Mouse (Mus musculus) ES-Bruce4 (cell line): ENCODE results near the gene Cdca4.

Experiments used
- CTCF ChIP-seq: IDR thresholded peaks from one replicate; pipeline ENCODE4 v1.8.1; 2011; ENCODE audit warnings: low read depth, low read length
- EP300 ChIP-seq: IDR thresholded peaks from 2 replicates; pipeline ENCODE4 v1.6.1; 2011; ENCODE audit warnings: low read depth, low read length; ENCODE audit not compliant: insufficient read depth
- POLR2A ChIP-seq: IDR thresholded peaks from one replicate; pipeline ENCODE4 v1.8.1; 2011; ENCODE audit warnings: low read length; ENCODE audit not compliant: insufficient read depth

DNA sequence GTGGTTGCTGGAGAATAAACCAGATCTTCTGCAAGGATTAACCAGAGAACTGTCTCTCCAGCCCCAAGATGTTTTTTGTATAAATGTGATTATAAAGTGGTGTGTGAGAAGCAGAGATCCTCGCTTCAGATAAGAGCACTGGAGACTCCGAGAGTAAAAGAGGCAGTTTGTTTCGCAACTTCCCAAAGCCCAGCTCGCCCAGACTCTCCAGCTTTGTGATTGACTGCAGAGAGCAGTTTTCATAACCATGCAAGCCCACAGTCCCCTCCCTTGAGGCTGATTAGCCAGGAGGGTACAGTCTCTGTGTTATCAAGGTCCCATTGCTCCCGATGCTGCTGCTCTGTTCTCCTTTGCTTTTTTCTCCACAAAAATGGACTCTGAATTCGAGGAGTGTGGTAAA is 4.3 kb upstream of the Cdca4 start:
- TF ChIP-seq EP300 (no peak), CTCF (no peak), POLR2A (no peak)
